Mouse (Mus musculus) R1 (cell line): ENCODE results near the gene Vmn2r13.
"Not testable (repeated sequence)": the region's sequence is repeated elsewhere in the genome, so short reads cannot be mapped to it uniquely, and the experiment has no call there.

ENCODE experiments used
- DNase-seq: peaks from one replicate; pipeline ENCODE4 v3.0.0-alpha.2; 2018; ENCODE audit warnings: low read depth, low spot score

The Vmn2r13 gene

DNA sequence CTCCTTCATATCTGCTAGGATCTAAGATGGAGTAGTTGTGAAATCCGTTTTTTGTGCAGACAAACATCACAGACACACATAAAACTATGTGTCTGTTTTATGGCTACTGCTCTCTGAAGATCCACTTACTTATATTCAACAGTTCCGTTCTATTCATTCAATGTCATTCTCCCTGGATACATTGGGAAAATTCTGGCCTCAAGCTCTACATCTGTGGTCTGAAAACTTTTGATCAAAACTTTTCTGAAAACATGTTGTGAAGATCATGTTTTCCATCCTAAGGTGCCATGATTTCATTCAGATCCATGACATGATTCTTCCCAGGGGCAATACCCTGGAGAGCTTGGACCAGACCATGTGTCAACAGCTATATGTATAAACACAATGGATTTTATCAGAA is at the start of gene Vmn2r13:
Gene Vmn2r13 (minus strand): TSS at position 101 of the 400 bp plus-strand sequence.
- not testable (repeated sequence) for DNase-seq

- DNase-seq, result no peak
Observed at GRCm38 (mm10) chr5:109224608-109225007, 32.6 kb upstream of the Vmn2r13 start, which contains the start of gene Vmn2r14. TSS of gene Vmn2r14 (minus strand) at chr5:109224708.

GRCm38 (mm10) chr5:109166851-109167250 is 25.1 kb downstream of the Vmn2r13 start:
- not testable (repeated sequence) for DNase-seq

DNA sequence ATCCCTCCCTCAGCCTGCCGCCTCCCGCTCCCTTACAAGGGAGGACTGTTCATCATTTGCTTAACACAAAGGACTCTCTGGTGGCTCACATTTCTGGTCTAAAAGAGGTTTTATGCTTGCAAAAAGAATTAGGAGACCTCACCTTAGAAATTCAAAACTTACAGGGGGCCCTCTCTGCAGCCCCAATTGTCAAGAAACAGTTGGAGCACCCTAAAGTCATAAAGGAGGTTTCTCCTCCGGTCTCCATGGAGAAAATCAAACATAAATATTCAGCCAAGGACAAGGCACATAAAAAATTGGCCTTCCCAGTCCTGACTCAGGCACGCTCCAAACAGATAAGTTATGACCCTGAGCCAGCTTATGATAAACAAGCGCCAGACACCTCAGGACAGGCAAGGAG is 31.9 kb downstream of the Vmn2r13 start:
- DNase-seq, result no peak

DNA sequence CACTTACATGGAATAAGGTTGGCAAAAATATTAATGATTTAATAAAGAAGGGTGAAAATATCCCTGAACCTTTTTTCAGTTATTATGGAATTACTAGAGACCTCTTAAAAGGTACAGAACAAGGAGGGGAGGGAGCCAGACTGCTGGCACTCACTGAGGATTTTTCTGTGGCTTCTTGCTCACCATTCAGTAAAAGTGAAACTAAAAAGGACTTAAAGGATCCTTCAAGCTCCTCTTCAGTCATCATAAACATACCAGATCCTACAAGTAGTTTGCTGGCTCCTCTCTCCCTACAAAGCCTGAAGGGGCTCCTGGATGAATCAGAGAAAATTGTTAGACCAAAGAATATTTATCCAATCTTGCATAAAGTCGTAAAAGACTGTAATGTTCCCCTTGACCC is 32.4 kb downstream of the Vmn2r13 start:
- DNase-seq, result not testable (repeated sequence)

GRCm38 (mm10) chr5:109158488-109159485 is 33.2 kb downstream of the Vmn2r13 start:
- DNase-seq, result not testable (repeated sequence)

DNA sequence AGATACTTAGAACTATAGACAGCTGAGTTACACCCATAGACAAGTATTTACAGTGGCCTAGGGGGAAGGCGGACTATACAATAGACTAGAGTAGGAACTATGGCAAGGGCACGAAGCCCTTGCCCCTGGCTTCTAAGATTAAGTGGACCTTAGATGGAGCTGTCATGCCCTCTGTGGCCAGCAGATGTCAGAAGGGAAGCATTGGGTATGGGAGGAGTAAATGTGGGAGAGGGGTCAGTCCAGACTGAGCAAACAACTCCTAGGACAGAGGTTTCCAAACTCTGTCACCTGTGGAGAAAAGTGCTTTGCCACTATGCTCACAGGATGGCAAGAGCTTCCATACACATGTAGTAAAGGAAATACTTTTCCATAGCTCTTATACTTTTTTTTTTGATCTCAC is 52.5 kb downstream of the Vmn2r13 start:
- DNase-seq, result peak; percentile 23

DNA sequence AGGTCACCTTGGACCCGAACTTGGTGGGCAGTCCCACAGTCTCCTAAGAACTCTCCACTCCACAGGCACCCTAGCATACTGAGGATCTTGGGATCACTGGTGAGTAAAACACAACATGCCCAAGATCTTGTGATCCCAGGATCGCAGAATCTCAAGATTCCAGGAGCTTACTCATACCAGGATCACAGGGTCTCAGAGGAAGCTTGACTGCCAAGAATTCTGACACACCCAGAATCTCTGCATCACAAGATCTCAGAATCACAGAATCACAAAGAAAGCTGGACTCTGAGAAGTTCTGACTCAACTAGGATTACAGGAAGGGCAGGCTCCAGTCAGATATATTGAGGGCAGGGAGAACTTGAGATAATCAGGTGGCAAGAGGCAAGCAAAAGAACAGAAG is 55.3 kb downstream of the Vmn2r13 start:
- DNase-seq, result peak; percentile 34
